Mouse (Mus musculus): ENCODE data around the gene Ttc7b. TPM values are rescaled to one million over a fixed set of nuclear protein-coding genes. Genes with fewer than 3 reads are reported as not detected.
A peak's percentile ranks its signal among the peaks of the same experiment; 100 is the strongest.

Ttc7b gene
- polyA plus RNA-seq, 1 experiment from 2014 or later: 8.5 TPM

GRCm38 (mm10) chr12:100404430-100404829 lies 116.2 kb downstream of the Ttc7b start:
- Histone ChIP-seq H3K4me3 (replicated peaks; ENCODE audit: low read depth, low read length) (no peak overlapping the region), H3K27me3 (ENCODE audit: control insufficient read depth, insufficient read depth, low read length) (no peaks in the 10 kb centered on the region), H3K27ac (replicated peaks; ENCODE audit: low read depth, low read length) (no peak overlapping the region), H3K36me3 (ENCODE audit: control insufficient read depth, insufficient read depth, low read length) (peaks cover 21% of the 10 kb centered on the region; the same call in 1 of the 2 replicates), H3K4me1 (ENCODE audit: control insufficient read depth, insufficient read depth, low read length) (peaks cover 11% of the 10 kb centered on the region; the same call in 1 of the 2 replicates), H3K9me3 (ENCODE audit: control insufficient read depth, low read length) (no peaks in the 10 kb centered on the region), H3K9ac (replicated peaks; ENCODE audit: low read length) (no peak overlapping the region), H3K4me2 (ENCODE audit: low read length) (no peak overlapping the region)
- 91% methylated on average over 3 of the region's 3 CpGs for WGBS
- no peak for DNase-seq
- ATAC-seq (ENCODE audit: low FRiP score, low TSS enrichment): no peak

- no peak overlapping the region for H3K4me2 ChIP-seq (ENCODE audit: low read length)
- no peak for DNase-seq
- no peak overlapping the region for H3K4me3 ChIP-seq (replicated peaks; ENCODE audit: low read depth, low read length)
- peaks cover 7% of the 10 kb centered on the region for H3K4me1 ChIP-seq (ENCODE audit: control insufficient read depth, insufficient read depth, low read length)
- no peaks in the 10 kb centered on the region for H3K9me3 ChIP-seq (ENCODE audit: control insufficient read depth, low read length)
- H3K27me3 ChIP-seq (ENCODE audit: control insufficient read depth, insufficient read depth, low read length): no peaks in the 10 kb centered on the region
- no peak overlapping the region for H3K9ac ChIP-seq (replicated peaks; ENCODE audit: low read length)
- no peak overlapping the region for H3K27ac ChIP-seq (replicated peaks; ENCODE audit: low read depth, low read length)
- peaks cover 21% of the 10 kb centered on the region; the same call in 1 of the 2 replicates for H3K36me3 ChIP-seq (ENCODE audit: control insufficient read depth, insufficient read depth, low read length)
- WGBS: 92% methylated on average over 4 of the region's 4 CpGs
- ATAC-seq (ENCODE audit: low FRiP score, low TSS enrichment): no peak
These were observed 117.7 kb downstream of the Ttc7b start for GRCm38 (mm10) chr12:100403005-100403324.

- Histone ChIP-seq H3K4me3 (replicated peaks; ENCODE audit: low read depth, low read length) (no peak overlapping the region), H3K27me3 (ENCODE audit: control insufficient read depth, insufficient read depth, low read length) (no peaks in the 10 kb centered on the region), H3K4me2 (ENCODE audit: low read length) (no peak overlapping the region), H3K4me1 (ENCODE audit: control insufficient read depth, insufficient read depth, low read length) (peaks cover 12% of the 10 kb centered on the region), H3K27ac (replicated peaks; ENCODE audit: low read depth, low read length) (no peak overlapping the region), H3K9me3 (ENCODE audit: control insufficient read depth, low read length) (no peaks in the 10 kb centered on the region), H3K9ac (replicated peaks; ENCODE audit: low read length) (no peak overlapping the region), H3K36me3 (ENCODE audit: control insufficient read depth, insufficient read depth, low read length) (peaks cover 21% of the 10 kb centered on the region; the same call in 1 of the 2 replicates)
- WGBS: 90% methylated on average over 10 of the region's 10 CpGs
- ATAC-seq (ENCODE audit: low FRiP score, low TSS enrichment): no peak
- no peak for DNase-seq
These were observed 118.2 kb downstream of the Ttc7b start for GRCm38 (mm10) chr12:100402296-100403004.

GRCm38 (mm10) chr12:100400119-100400518 lies 120.5 kb downstream of the Ttc7b start:
- no peak overlapping the region for H3K9ac ChIP-seq (replicated peaks; ENCODE audit: low read length)
- DNase-seq (no peak), ATAC-seq (ENCODE audit: low FRiP score, low TSS enrichment) (no peak)
- no peak overlapping the region for H3K4me3 ChIP-seq (replicated peaks; ENCODE audit: low read depth, low read length)
- peaks cover 11% of the 10 kb centered on the region for H3K4me1 ChIP-seq (ENCODE audit: control insufficient read depth, insufficient read depth, low read length)
- H3K27me3 ChIP-seq (ENCODE audit: control insufficient read depth, insufficient read depth, low read length): no peaks in the 10 kb centered on the region
- peaks cover 21% of the 10 kb centered on the region; the same call in 1 of the 2 replicates for H3K36me3 ChIP-seq (ENCODE audit: control insufficient read depth, insufficient read depth, low read length)
- WGBS: 99% methylated on average over 3 of the region's 3 CpGs
- H3K9me3 ChIP-seq (ENCODE audit: control insufficient read depth, low read length): no peaks in the 10 kb centered on the region
- H3K4me2 ChIP-seq (ENCODE audit: low read length): no peak overlapping the region
- no peak overlapping the region for H3K27ac ChIP-seq (replicated peaks; ENCODE audit: low read depth, low read length)

- WGBS: 92% methylated on average over 5 of the region's 5 CpGs
- peaks cover 11% of the 10 kb centered on the region for H3K4me1 ChIP-seq (ENCODE audit: control insufficient read depth, insufficient read depth, low read length)
- no peak overlapping the region for H3K4me3 ChIP-seq (replicated peaks; ENCODE audit: low read depth, low read length)
- no peak overlapping the region for H3K27ac ChIP-seq (replicated peaks; ENCODE audit: low read depth, low read length)
- no peak overlapping the region for H3K9ac ChIP-seq (replicated peaks; ENCODE audit: low read length)
- no peak for DNase-seq
- H3K4me2 ChIP-seq (ENCODE audit: low read length): no peak overlapping the region
- H3K36me3 ChIP-seq (ENCODE audit: control insufficient read depth, insufficient read depth, low read length): peaks cover 27% of the 10 kb centered on the region; the same call in 1 of the 2 replicates
- no peaks in the 10 kb centered on the region for H3K27me3 ChIP-seq (ENCODE audit: control insufficient read depth, insufficient read depth, low read length)
- no peaks in the 10 kb centered on the region for H3K9me3 ChIP-seq (ENCODE audit: control insufficient read depth, low read length)
- ATAC-seq (ENCODE audit: low FRiP score, low TSS enrichment): no peak
These were observed 121.4 kb downstream of the Ttc7b start for GRCm38 (mm10) chr12:100399126-100399727.

- Histone ChIP-seq H3K27ac (replicated peaks; ENCODE audit: low read depth, low read length) (peak overlapping the region; percentile 62; the same call in 1 of the 2 replicates), H3K4me1 (ENCODE audit: control insufficient read depth, insufficient read depth, low read length) (peaks cover 11% of the 10 kb centered on the region), H3K4me3 (replicated peaks; ENCODE audit: low read depth, low read length) (no peak overlapping the region), H3K27me3 (ENCODE audit: control insufficient read depth, insufficient read depth, low read length) (no peaks in the 10 kb centered on the region), H3K4me2 (ENCODE audit: low read length) (no peak overlapping the region), H3K9ac (replicated peaks; ENCODE audit: low read length) (no peak overlapping the region), H3K9me3 (ENCODE audit: control insufficient read depth, low read length) (no peaks in the 10 kb centered on the region), H3K36me3 (ENCODE audit: control insufficient read depth, insufficient read depth, low read length) (peaks cover 31% of the 10 kb centered on the region; the same call in 1 of the 2 replicates)
- peak; percentile 17 for DNase-seq
- no peak for ATAC-seq (ENCODE audit: low FRiP score, low TSS enrichment)
- whole genome bisulfite sequencing: 67% methylated on average over 8 of the region's 8 CpGs
These were observed 122.2 kb downstream of the Ttc7b start for GRCm38 (mm10) chr12:100398268-100398943.

GRCm38 (mm10) chr12:100397432-100398146 lies 123.0 kb downstream of the Ttc7b start:
- peak; percentile 48; the same call in 1 of the 2 replicates for ATAC-seq (ENCODE audit: low FRiP score, low TSS enrichment)
- Histone ChIP-seq H3K4me2 (ENCODE audit: low read length) (no peak overlapping the region), H3K4me1 (ENCODE audit: control insufficient read depth, insufficient read depth, low read length) (peaks cover 11% of the 10 kb centered on the region), H3K36me3 (ENCODE audit: control insufficient read depth, insufficient read depth, low read length) (peaks cover 24% of the 10 kb centered on the region; the same call in 1 of the 2 replicates), H3K27me3 (ENCODE audit: control insufficient read depth, insufficient read depth, low read length) (no peaks in the 10 kb centered on the region), H3K27ac (replicated peaks; ENCODE audit: low read depth, low read length) (peak overlapping the region; percentile 62), H3K4me3 (replicated peaks; ENCODE audit: low read depth, low read length) (no peak overlapping the region), H3K9me3 (ENCODE audit: control insufficient read depth, low read length) (no peaks in the 10 kb centered on the region), H3K9ac (replicated peaks; ENCODE audit: low read length) (no peak overlapping the region)
- WGBS: 58% methylated on average over 15 of the region's 15 CpGs
- peak; percentile 39 for DNase-seq

- 87% methylated on average over 2 of the region's 2 CpGs for WGBS
- no peak for DNase-seq
- no peak for ATAC-seq (ENCODE audit: low FRiP score, low TSS enrichment)
- 0 out of 2 replicates have a peak, but pooled peaks cover 25% of the 10 kb centered on the region for H3K36me3 ChIP-seq (ENCODE audit: control insufficient read depth, insufficient read depth, low read length)
- peak overlapping the region; percentile 28; the same call in 1 of the 2 replicates for H3K27ac ChIP-seq (replicated peaks; ENCODE audit: low read depth, low read length)
- H3K9me3 ChIP-seq (ENCODE audit: control insufficient read depth, low read length): no peaks in the 10 kb centered on the region
- no peak overlapping the region for H3K9ac ChIP-seq (replicated peaks; ENCODE audit: low read length)
- no peak overlapping the region for H3K4me2 ChIP-seq (ENCODE audit: low read length)
- no peaks in the 10 kb centered on the region for H3K27me3 ChIP-seq (ENCODE audit: control insufficient read depth, insufficient read depth, low read length)
- H3K4me3 ChIP-seq (replicated peaks; ENCODE audit: low read depth, low read length): no peak overlapping the region
- H3K4me1 ChIP-seq (ENCODE audit: control insufficient read depth, insufficient read depth, low read length): peaks cover 15% of the 10 kb centered on the region
These were observed 123.8 kb downstream of the Ttc7b start for GRCm38 (mm10) chr12:100396806-100397205.

Measured in midbrain, embryonic 14.5 days (tissue).